ENCODE assay signal across 8 mouse cellular contexts in the genomic region with DNA sequence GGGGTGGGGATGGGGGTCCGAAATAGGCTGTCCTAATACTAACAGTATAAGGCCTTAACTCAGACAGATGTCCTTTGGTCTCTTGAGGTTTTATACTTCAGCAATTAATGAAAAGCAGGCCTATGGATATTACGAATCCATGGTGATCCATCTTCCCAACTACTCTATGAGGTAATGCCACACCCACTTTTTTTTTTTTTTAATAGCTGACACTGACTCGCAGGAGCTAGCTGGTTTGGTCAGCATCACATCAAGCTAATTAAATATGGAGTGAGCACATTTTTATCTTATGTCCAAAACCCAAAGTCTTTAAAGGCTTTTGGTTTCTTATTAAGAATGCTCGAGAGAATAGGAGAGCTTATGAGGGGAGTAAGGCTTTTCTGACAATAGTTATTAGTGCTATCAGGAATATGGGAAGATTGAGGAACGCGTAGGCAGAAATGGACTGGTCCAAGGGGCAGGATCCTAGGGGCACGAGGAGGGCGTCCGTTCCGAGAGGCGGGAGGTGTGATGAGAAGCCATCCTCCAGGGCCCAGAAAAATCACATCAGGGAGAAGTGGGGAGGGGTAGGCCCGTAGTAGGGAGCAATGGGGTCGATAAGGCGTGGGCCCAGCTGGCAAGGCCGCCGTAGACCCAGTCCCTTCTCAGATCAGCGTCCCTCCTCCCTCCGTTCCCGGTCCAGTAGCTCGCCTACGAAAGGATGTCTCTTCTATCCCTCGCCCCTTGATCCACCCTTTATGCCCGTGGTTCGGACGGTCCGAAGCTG. TPM values are rescaled to one million over a fixed set of nuclear protein-coding genes. Genes with fewer than 3 reads are reported as not detected.
DNase-seq lines count a peak whose midpoint lies in the region; ATAC-seq and TF ChIP-seq lines count a peak whose summit lies in the region.

No protein-coding gene starts in this region.

- ATAC-seq in embryonic facial prominence, embryonic 12.5 days (ENCODE audit: insufficient number of reproducible peaks, insufficient read depth, low FRiP score, low TSS enrichment) = peak; percentile 58; the same call in 1 of the 2 replicates
- peak; percentile 78 for ATAC-seq in intestine, embryonic 16.5 days
- ATAC-seq in midbrain, embryonic 16.5 days = peak; percentile 86

- peak overlapping the region; percentile 64 for H3K27ac ChIP-seq in liver, adult 2 months (replicated peaks; ENCODE audit: insufficient read depth, low read depth, low read length)
- H3K27ac ChIP-seq in embryonic facial prominence, embryonic 12.5 days = 0 out of 2 replicates have a peak overlapping the region, but pooled peaks have one; percentile 17
- peak overlapping the region; percentile 57; the same call in 1 of the 2 replicates for H3K27ac ChIP-seq in intestine, embryonic 16.5 days (ENCODE audit: low read length)
- peak overlapping the region; percentile 76 for H3K27ac ChIP-seq in midbrain, embryonic 16.5 days (ENCODE audit: low read length)

- H3K4me2 ChIP-seq in embryonic facial prominence, embryonic 12.5 days (replicated peaks) = peak overlapping the region; percentile 74
- H3K4me2 ChIP-seq in intestine, embryonic 16.5 days (ENCODE audit: low read depth, low read length) = peak overlapping the region; percentile 68
- H3K4me2 ChIP-seq in midbrain, embryonic 16.5 days (ENCODE audit: low read length) = peak overlapping the region; percentile 94

- TF ChIP-seq POLR2A in liver, adult 2 months (IDR thresholded peaks at IDR 0.05; ENCODE audit: extremely low read depth, insufficient read depth, low read length) = no peak

- DNase-seq in liver, adult 2 months (ENCODE audit: extremely low read depth, low read depth, low spot score) = no peak
- no peak for DNase-seq in liver
- DNase-seq in left cerebral cortex, postnatal 4 days = no peak
- no peak for DNase-seq in spleen, postnatal 10 days (ENCODE audit: low spot score in 2 of 2)
- DNase-seq in Muller cell, postnatal 12 days (ENCODE audit: inconsistent ontology term) = no peak

- peaks cover 6% of the 10 kb centered on the region; the same call in 1 of the 2 replicates for H3K79me2 ChIP-seq in liver, adult 2 months (ENCODE audit: control insufficient read depth, insufficient read depth, low read length)

- peaks cover 12% of the 10 kb centered on the region; the same call in 1 of the 2 replicates for H3K36me3 ChIP-seq in liver, adult 2 months (ENCODE audit: control insufficient read depth, insufficient read depth, low read length)
- peaks cover 33% of the 10 kb centered on the region for H3K36me3 ChIP-seq in embryonic facial prominence, embryonic 12.5 days
- 0 out of 2 replicates have a peak, but pooled peaks cover 4% of the 10 kb centered on the region for H3K36me3 ChIP-seq in intestine, embryonic 16.5 days (ENCODE audit: control insufficient read depth, insufficient read depth, low read length)
- H3K36me3 ChIP-seq in midbrain, embryonic 16.5 days (ENCODE audit: control insufficient read depth, insufficient read depth, low read length) = peaks cover 17% of the 10 kb centered on the region

- peak overlapping the region; percentile 83 for H3K9ac ChIP-seq in liver, adult 2 months (ENCODE audit: low read depth, low read length)
- peak overlapping the region; percentile 82 for H3K9ac ChIP-seq in embryonic facial prominence, embryonic 12.5 days
- peak overlapping the region; percentile 85 for H3K9ac ChIP-seq in intestine, embryonic 16.5 days (ENCODE audit: low read depth, low read length)
- H3K9ac ChIP-seq in midbrain, embryonic 16.5 days (ENCODE audit: low read depth, low read length) = peak overlapping the region; percentile 92

- H3K4me1 ChIP-seq in liver, adult 2 months (ENCODE audit: control insufficient read depth, insufficient read depth, low read length) = no peaks in the 10 kb centered on the region
- peaks cover 11% of the 10 kb centered on the region for H3K4me1 ChIP-seq in embryonic facial prominence, embryonic 12.5 days
- peaks cover 10% of the 10 kb centered on the region for H3K4me1 ChIP-seq in intestine, embryonic 16.5 days (ENCODE audit: control insufficient read depth, insufficient read depth, low read length)
- H3K4me1 ChIP-seq in midbrain, embryonic 16.5 days (ENCODE audit: control insufficient read depth, insufficient read depth, low read length) = peaks cover 14% of the 10 kb centered on the region

- 7% methylated on average over 26 of the region's 26 CpGs for WGBS in liver, adult 2 months
- 9% methylated on average over 26 of the region's 26 CpGs for WGBS in embryonic facial prominence, embryonic 12.5 days
- 8% methylated on average over 26 of the region's 26 CpGs for WGBS in intestine, embryonic 16.5 days
- 9% methylated on average over 26 of the region's 26 CpGs for WGBS in midbrain, embryonic 16.5 days

- no peaks in the 10 kb centered on the region for H3K27me3 ChIP-seq in liver, adult 2 months (ENCODE audit: control insufficient read depth, insufficient read depth, low read length)
- no peaks in the 10 kb centered on the region for H3K27me3 ChIP-seq in embryonic facial prominence, embryonic 12.5 days
- no peaks in the 10 kb centered on the region for H3K27me3 ChIP-seq in intestine, embryonic 16.5 days (replicated peaks; ENCODE audit: control insufficient read depth, insufficient read depth, low read length)
- H3K27me3 ChIP-seq in midbrain, embryonic 16.5 days (ENCODE audit: control insufficient read depth, insufficient read depth, low read depth, low read length) = no peaks in the 10 kb centered on the region

- no peaks in the 10 kb centered on the region for H3K9me3 ChIP-seq in embryonic facial prominence, embryonic 12.5 days
- no peaks in the 10 kb centered on the region for H3K9me3 ChIP-seq in intestine, embryonic 16.5 days (ENCODE audit: control insufficient read depth, low read length)
- H3K9me3 ChIP-seq in midbrain, embryonic 16.5 days (replicated peaks; ENCODE audit: control insufficient read depth, low read length, poor library complexity, severe bottlenecking) = no peaks in the 10 kb centered on the region

- peak overlapping the region; percentile 87 for H3K4me3 ChIP-seq in liver, adult 2 months (ENCODE audit: insufficient read depth, low read depth, low read length)
- peak overlapping the region; percentile 89 for H3K4me3 ChIP-seq in embryonic facial prominence, embryonic 12.5 days
- H3K4me3 ChIP-seq in intestine, embryonic 16.5 days (ENCODE audit: low read length) = peak overlapping the region; percentile 89
- peak overlapping the region; percentile 94 for H3K4me3 ChIP-seq in midbrain, embryonic 16.5 days (ENCODE audit: low read depth, low read length)

- intact Hi-C loops in left cerebral cortex, postnatal 4 days (cut with DNase I) = no loop called here

- no peak for TF ChIP-seq CTCF in liver, adult 2 months (IDR thresholded peaks at IDR 0.05; ENCODE audit: low read depth, low read length)

RNA-seq across cellular contexts. Expression of a gene that starts 0.5 kb away (rescaled TPM):
- total RNA-seq in liver, adult 2 months (2014; rRNA removed) = 11.9 and 13.5 TPM in 2 replicates
- 28.0 and 34.8 TPM in 2 replicates for polyA plus RNA-seq in liver, adult 2 months (2012; rRNA removed)
- polyA plus RNA-seq in embryonic facial prominence, embryonic 12.5 days (2016; fragmentation: Nextera tagmentation; extraction: Ambion mirVana) = 37.9 and 39.0 TPM in 2 replicates
- 26.3 and 28.2 TPM in 2 replicates for polyA plus RNA-seq in intestine, embryonic 16.5 days (2015; fragmentation: Nextera tagmentation; extraction: Ambion mirVana)
- 45.1 and 48.5 TPM in 2 replicates for polyA plus RNA-seq in midbrain, embryonic 16.5 days (2015; fragmentation: Nextera tagmentation; extraction: Ambion mirVana)
- total RNA-seq in left cerebral cortex, postnatal 4 days (2021) = 10 to 100 TPM; 58.7 to 64.9 TPM

RNA-seq across cellular contexts. Expression of a gene that starts 0.6 kb away (rescaled TPM):
- 0.27 and 0.37 TPM in 2 replicates for total RNA-seq in liver, adult 2 months (2014; rRNA removed)
- polyA plus RNA-seq in liver, adult 2 months (2012; rRNA removed) = 0.84 and 1.00 TPM in 2 replicates
- 13.7 and 13.9 TPM in 2 replicates for polyA plus RNA-seq in embryonic facial prominence, embryonic 12.5 days (2016; fragmentation: Nextera tagmentation; extraction: Ambion mirVana)
- 3.0 and 3.3 TPM in 2 replicates for polyA plus RNA-seq in intestine, embryonic 16.5 days (2015; fragmentation: Nextera tagmentation; extraction: Ambion mirVana)
- polyA plus RNA-seq in midbrain, embryonic 16.5 days (2015; fragmentation: Nextera tagmentation; extraction: Ambion mirVana) = 19.1 and 25.3 TPM in 2 replicates
- total RNA-seq in left cerebral cortex, postnatal 4 days (2021) = 10 to 100 TPM; 20.6 to 25.2 TPM

RNA-seq across cellular contexts. Expression of a gene that starts 12.6 kb away (rescaled TPM):
- total RNA-seq in liver, adult 2 months (2014; rRNA removed) = 11.6 and 12.4 TPM in 2 replicates
- 17.8 and 18.3 TPM in 2 replicates for polyA plus RNA-seq in liver, adult 2 months (2012; rRNA removed)
- polyA plus RNA-seq in embryonic facial prominence, embryonic 12.5 days (2016; fragmentation: Nextera tagmentation; extraction: Ambion mirVana) = 15.2 and 17.8 TPM in 2 replicates
- polyA plus RNA-seq in intestine, embryonic 16.5 days (2015; fragmentation: Nextera tagmentation; extraction: Ambion mirVana) = 21.5 and 23.3 TPM in 2 replicates
- 23.1 and 23.2 TPM in 2 replicates for polyA plus RNA-seq in midbrain, embryonic 16.5 days (2015; fragmentation: Nextera tagmentation; extraction: Ambion mirVana)
- total RNA-seq in left cerebral cortex, postnatal 4 days (2021) = 10 to 100 TPM; 19.8 to 24.1 TPM

RNA-seq across cellular contexts. Expression of a gene that starts 12.6 kb away (rescaled TPM):
- total RNA-seq in liver, adult 2 months (2014; rRNA removed) = 2.0 and 2.6 TPM in 2 replicates
- polyA plus RNA-seq in liver, adult 2 months (2012; rRNA removed) = 2.9 and 4.7 TPM in 2 replicates
- 9.5 and 10.5 TPM in 2 replicates for polyA plus RNA-seq in embryonic facial prominence, embryonic 12.5 days (2016; fragmentation: Nextera tagmentation; extraction: Ambion mirVana)
- 3.5 and 3.6 TPM in 2 replicates for polyA plus RNA-seq in intestine, embryonic 16.5 days (2015; fragmentation: Nextera tagmentation; extraction: Ambion mirVana)
- 7.6 and 8.8 TPM in 2 replicates for polyA plus RNA-seq in midbrain, embryonic 16.5 days (2015; fragmentation: Nextera tagmentation; extraction: Ambion mirVana)
- 10 to 100 TPM; 24.7 to 24.8 TPM for total RNA-seq in left cerebral cortex, postnatal 4 days (2021)

RNA-seq across cellular contexts. Expression of a gene that starts 56.6 kb away (rescaled TPM):
- 5.3 and 8.8 TPM in 2 replicates for total RNA-seq in liver, adult 2 months (2014; rRNA removed)
- polyA plus RNA-seq in liver, adult 2 months (2012; rRNA removed) = 1.0 and 1.4 TPM in 2 replicates
- polyA plus RNA-seq in embryonic facial prominence, embryonic 12.5 days (2016; fragmentation: Nextera tagmentation; extraction: Ambion mirVana) = 39.8 and 41.7 TPM in 2 replicates
- 20.3 and 20.9 TPM in 2 replicates for polyA plus RNA-seq in intestine, embryonic 16.5 days (2015; fragmentation: Nextera tagmentation; extraction: Ambion mirVana)
- polyA plus RNA-seq in midbrain, embryonic 16.5 days (2015; fragmentation: Nextera tagmentation; extraction: Ambion mirVana) = 27.3 and 28.1 TPM in 2 replicates
- total RNA-seq in left cerebral cortex, postnatal 4 days (2021) = 10 to 100 TPM; 24.3 to 26.6 TPM

Comparison
In these comparisons a context has a peak if more than half of its experiments do, and no peak if none do; other contexts are left out.
1. H3K27ac ChIP-seq: peak in every context shown above with its lines; median percentile 76 in midbrain, embryonic 16.5 days; 64 in liver, adult 2 months; 57 in intestine, embryonic 16.5 days; 17 in embryonic facial prominence, embryonic 12.5 days.